Mouse (Mus musculus) cortical plate, adult 2 months (tissue): Measurements from ENCODE around the gene Chga.

Source experiments
- CTCF ChIP-seq: fragments of 200-500 bp; IDR thresholded peaks from 2 replicates; pipeline ENCODE4 v1.5.1; 2011; ENCODE audit warnings: mild to moderate bottlenecking, control low read depth, low read length; ENCODE audit not compliant: insufficient read depth; ENCODE audit errors: extremely low read depth
- POLR2A ChIP-seq: fragments of 200-500 bp; IDR thresholded peaks from 2 replicates; pipeline ENCODE4 v1.6.1; 2011; ENCODE audit warnings: mild to moderate bottlenecking, low read length, control low read depth; ENCODE audit not compliant: insufficient read depth; ENCODE audit errors: extremely low read depth

DNA sequence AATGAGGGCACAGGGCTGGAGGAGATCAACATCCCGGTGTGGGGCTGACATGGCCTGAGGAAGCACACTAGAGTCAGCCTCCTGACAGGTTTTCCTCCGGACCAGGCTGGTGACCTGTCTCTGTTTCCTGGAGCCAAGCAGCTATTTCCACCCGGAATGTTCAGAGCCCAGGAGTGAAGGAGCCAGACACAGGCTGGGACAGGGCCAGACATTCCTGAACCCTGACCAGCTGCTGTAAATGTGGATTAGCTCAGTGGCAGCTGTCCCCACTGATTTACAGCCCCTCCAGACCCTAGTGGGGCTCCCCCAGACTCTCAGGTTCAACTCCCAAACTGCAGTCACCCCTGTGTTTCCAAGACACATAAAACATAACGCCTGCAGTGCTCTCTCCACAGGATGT is 42.7 kb downstream of the Chga start:
- TF ChIP-seq POLR2A (no peak), CTCF (no peak)
